Mouse (Mus musculus): ENCODE measurements around the gene Gm8279. TPM values are rescaled to one million over a fixed set of nuclear protein-coding genes. Genes with fewer than 3 reads are reported as not detected.
"Not testable (repeated sequence)": the region's sequence is repeated elsewhere in the genome, so short reads cannot be mapped to it uniquely, and the experiment has no call there.

Gm8279 gene
- total RNA-seq (2021) = not detected

GRCm38 (mm10) chr14:5131219-5131618, at the start of gene Gm8279:
TSS of gene Gm8279 (plus strand) at chr14:5131519.
- DNase-seq; intact Hi-C loops (cut with DNase I): not testable (repeated sequence)

GRCm38 (mm10) chr14:5164235-5164634, 32.9 kb downstream of the Gm8279 start, which contains the start of gene Gm3317:
TSS of gene Gm3317 (plus strand) at chr14:5164535.
- intact Hi-C loops (cut with DNase I); DNase-seq: not testable (repeated sequence)

DNA sequence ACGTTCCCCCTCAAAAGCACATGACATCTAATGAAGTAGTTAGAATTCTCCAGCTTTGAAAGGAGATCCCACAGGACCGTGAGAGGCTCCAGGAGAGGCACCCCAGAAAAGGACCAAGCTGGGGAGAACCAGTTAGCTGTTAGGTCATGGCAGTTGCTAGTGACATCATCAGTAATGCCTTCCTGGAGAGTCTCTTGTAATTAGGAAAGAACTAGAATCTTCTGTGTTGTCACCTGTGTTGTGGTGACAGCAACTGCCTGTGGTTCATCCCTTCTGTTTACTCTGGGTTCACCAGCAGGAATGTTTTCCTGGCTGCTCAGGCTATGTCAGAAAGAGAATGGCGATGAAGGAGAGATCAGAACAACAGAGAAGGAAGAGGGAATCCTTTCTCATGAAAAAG, 54.2 kb downstream of the Gm8279 start, which contains the start of gene Gm8271:
Gene Gm8271 (plus strand): TSS at position 301 of the 400 bp plus-strand sequence.
- intact Hi-C loops (cut with DNase I); DNase-seq: not testable (repeated sequence)

Other genes with a start within 250 kb of the Gm8279 start
- gene Gm3278, start 239.1 kb upstream of the Gm8279 start, total RNA-seq (2021) = not detected
- not detected for gene Gm8297, start 147.6 kb upstream of the Gm8279 start, total RNA-seq (2021)
- gene Gm3298, start 115.6 kb upstream of the Gm8279 start, total RNA-seq (2021) = not detected
- not detected for gene 4930555G01Rik, start 80.9 kb upstream of the Gm8279 start, total RNA-seq (2021)
- under 1 TPM; 0.17 to 0.40 TPM for gene Gm8281, start 60.5 kb upstream of the Gm8279 start, total RNA-seq (2021)
- not detected for gene Gm3317, start 33.0 kb downstream of the Gm8279 start, total RNA-seq (2021)
- gene Gm8271, start 54.3 kb downstream of the Gm8279 start, total RNA-seq (2021) = not detected
- gene Gm3526, start 129.1 kb downstream of the Gm8279 start, total RNA-seq (2021) = not detected
- gene Gm3542, start 203.4 kb downstream of the Gm8279 start, total RNA-seq (2021) = not detected

All from heart, postnatal 10 days (tissue).